Mouse (Mus musculus): ENCODE results near the gene Kcnj2.

The Kcnj2 gene

GRCm38 (mm10) chr11:111065635-111066298, at the start of gene Kcnj2:
Gene Kcnj2, plus strand, starts transcription at chr11:111066164.
- DNase-seq (ENCODE audit: low spot score in 2 of 2): peak; percentile 78 to 88

DNA sequence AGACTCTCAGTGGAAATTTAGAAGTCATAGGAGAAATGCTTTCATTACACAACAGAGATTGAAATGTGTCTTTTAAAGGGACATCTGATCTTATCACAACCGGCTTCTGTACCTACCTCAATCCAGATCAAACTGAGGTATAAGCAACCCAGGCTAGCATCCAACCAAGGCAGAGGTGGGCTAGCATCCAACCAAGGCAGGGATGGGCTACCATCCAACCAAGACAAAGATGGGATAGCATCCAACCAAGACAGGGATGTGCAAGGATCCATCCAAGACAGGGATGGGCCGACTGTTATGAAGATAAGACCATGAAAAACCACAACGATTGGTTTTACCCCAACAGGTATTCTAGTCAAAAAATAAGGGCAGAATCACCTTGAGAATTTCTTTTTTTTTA, 49.8 kb upstream of the Kcnj2 start:
- no peak for DNase-seq (ENCODE audit: low spot score in 2 of 2)

DNA sequence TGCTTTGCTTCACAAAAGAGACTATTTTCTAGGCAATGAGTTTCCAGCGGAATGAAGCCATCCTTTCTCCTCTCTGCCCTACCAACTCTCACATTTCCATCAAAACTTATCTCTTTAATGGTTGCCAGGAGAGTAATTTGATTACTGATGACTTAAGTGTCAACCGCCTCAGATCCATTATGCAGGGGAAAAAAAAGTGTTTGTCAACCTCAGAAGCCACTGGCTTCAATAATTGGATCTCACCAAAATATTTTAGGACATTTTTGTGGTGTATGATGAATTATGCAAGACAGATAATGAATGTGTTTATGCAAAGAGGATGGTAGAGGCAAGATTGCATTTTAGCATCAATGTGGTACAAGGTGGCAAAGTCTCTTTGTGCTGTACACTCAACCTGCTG, 45.8 kb upstream of the Kcnj2 start:
- DNase-seq (ENCODE audit: low spot score in 2 of 2): no peak

GRCm38 (mm10) chr11:111022681-111023281, 43.2 kb upstream of the Kcnj2 start:
- DNase-seq (ENCODE audit: low spot score in 2 of 2): no peak

DNA sequence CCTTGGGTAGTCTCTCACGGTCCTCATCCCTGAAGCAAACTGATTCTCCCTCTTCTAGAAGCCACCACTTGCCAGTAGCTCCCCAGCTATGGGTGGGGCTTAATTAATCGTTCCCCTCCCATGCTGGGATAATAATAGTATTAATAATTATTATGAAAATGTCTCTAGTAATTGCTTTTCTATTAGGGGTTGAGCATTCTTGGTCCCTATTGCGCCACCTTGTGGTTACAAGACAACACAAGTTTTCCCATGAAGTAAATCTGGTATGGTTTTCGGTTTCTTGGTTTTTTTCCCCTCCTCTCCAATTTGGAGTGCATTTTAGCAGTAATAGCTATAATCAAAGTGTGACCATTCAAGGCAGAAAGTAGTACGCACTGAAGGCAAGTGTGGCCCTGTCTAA, 23.8 kb upstream of the Kcnj2 start:
- DNase-seq (ENCODE audit: low spot score in 2 of 2): no peak

DNA sequence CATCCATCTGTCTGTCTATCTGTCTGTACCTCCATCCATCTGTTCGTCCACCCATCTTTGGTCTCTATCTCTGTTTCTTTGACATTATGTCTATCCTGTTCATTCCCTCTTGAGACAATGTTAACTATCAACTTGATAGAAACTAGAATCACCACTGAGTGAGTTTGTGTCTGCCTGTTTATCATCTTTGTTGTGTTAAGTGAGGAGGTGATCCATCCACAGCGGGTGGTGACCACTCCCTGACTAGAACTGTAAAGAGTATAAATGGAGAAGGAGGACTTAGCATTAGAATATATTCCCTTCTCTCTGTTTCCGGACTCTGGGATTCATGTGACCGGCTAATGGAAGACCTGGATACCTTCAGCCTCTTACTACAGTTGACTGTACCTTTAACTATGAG, 22.7 kb upstream of the Kcnj2 start:
- no peak for DNase-seq (ENCODE audit: low spot score in 2 of 2)

DNA sequence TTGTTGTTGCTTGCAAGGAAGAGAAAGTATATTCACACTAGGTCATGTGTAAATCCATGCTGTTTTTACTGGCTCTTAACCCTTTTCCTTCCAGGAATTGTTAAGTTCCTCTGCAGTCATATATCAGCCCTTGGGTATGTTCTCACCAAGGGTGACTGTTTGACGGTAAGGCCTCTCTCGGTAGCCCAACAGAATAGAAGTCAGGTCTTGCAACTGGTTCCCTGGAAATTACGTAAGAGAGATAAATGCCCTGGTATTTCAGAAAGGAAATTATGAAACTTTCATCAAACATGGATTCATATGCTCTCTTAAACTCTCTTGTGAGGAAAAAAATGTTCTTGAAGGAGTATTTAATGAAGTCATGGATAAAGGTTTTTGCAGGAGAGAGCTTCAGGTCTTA, 11.7 kb upstream of the Kcnj2 start:
- DNase-seq (ENCODE audit: low spot score in 2 of 2): no peak

GRCm38 (mm10) chr11:111054854-111055822, 10.8 kb upstream of the Kcnj2 start:
- DNase-seq (ENCODE audit: low spot score in 2 of 2): no peak

DNA sequence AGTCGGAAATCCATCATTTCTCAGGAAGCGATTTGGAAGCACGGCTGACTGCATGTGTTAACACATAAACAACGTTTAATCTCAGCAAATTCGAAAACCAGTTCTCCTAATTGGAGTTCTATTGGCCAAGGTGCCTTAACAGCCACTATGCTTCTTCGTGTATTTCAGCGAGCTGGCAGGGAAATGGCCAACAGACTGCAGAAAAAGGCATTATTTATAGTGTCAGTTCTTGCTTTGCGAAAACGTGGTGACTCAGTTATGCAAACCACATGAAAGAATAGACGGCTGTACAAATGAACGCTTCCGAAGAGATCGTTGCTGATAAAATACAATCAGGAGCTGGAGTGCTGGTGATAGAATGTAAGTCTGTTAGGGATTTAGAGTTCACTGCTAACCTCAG, 9.9 kb upstream of the Kcnj2 start:
- no peak for DNase-seq (ENCODE audit: low spot score in 2 of 2)

GRCm38 (mm10) chr11:111057435-111057834, 8.5 kb upstream of the Kcnj2 start:
- no peak for DNase-seq (ENCODE audit: low spot score in 2 of 2)

DNA sequence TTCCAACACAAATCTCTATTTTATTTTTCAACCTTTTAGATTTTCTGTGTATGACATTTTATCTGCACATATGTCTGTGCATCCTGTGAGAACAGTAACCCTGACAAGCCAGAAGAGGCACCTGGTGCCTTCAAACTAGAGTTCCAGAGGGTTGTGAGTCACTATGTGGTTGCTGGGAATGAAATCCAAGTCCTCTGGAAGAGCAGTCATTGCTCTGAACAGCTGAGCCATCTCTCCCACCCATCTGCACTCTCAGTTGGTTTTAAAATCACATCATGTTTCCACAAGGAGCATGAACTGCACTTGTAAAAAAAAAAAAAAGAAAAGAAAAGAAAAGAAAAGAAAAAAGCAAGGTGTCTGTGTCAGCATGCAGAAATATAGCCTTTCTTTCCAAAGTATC, 6.5 kb upstream of the Kcnj2 start:
- no peak for DNase-seq (ENCODE audit: low spot score in 2 of 2)

DNA sequence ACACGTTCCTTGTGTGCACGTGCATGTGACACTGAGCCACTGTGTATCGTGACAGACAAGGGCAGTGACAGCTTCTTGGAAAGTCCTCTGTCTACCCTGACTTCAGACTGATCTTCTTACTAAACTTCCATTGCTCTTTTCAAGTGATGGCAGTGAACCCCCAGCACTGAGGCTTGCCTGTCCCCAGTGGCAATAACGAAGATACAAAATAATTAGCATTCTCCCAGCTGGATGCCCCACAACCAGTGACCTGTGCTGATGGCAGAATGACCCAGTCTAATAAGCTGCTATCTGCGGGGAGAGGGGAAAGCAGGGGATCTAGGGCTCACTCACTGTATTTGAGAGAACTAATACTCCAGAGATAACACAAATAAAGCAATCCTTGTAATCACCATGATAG, 5.7 kb upstream of the Kcnj2 start:
- no peak for DNase-seq (ENCODE audit: low spot score in 2 of 2)

DNA sequence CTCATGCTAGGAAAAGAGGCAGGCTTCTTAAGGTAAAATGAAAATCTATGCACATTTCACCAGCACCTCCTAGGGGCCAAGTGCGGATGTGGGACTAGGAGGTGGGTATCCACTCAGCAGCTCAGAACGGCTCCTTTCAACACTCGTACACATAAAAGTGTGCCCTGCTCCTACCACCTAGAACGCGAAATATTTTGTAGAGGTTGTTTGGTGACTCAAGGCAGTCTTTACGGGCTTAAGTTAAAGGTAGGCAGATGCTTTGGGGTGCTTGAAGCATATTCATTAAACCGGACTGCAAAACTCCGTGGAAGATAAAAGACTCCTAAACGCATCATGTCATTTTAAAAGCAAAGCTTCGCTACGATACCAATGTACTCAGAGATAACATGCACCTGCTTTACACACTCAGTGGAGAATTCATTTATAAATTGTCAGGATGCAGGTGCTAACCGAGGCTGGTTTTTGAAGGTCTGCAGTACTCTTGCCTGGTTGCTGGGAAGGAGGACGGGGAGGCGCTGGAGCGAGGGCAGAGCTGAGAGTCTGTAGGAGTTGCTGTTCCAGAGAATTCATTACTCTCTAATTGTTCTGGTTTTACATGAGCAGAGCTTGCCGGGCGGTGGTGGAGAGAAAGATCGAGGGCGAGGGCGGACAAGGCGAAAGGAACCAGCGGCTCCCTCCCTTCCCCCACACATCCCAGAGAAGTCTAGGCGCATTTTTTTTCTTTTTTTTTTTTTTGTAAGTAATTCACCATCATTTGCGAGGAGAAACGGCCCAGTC, 1.0 kb upstream of the Kcnj2 start:
- DNase-seq (ENCODE audit: low spot score in 2 of 2): no peak

DNA sequence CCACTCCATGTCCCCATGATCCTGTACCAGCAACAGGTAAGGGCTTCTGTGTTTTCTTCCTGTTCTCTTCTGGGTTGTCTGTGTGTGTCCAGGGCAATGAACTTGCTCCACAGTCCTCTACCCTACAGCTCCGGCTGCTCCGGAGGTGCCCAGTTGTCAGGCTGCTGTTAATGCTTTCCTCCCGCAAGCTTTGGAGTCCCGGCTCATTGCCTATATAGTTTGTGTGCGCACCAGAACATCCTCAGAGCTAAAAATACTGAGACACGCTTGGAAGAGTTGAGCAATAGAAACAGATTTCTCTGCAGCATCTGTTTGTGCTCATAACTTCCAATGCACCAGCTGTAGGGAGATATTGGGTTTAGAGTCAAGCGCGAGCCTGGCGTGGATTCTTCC, 331 bp downstream of the Kcnj2 start:
- no peak for DNase-seq (ENCODE audit: low spot score in 2 of 2)

DNA sequence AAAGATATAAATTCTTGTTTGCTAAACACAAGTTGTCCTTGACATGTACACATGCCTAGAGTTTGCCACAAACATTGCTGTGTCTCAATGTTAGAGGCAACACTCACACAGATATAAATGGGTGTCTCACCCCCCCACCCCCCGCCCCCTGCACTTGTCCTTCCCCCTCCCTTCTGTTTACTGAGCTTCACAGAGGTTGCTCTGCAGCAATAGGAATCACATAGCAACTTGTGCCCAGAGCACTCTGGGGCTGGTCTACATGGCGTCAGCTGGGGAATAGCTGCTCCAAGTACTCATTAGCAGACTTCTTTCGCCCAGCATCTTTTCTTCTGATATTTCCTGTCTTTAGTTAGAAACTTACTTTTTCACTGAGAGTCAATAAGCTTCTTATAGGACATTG, 1.8 kb downstream of the Kcnj2 start:
- no peak for DNase-seq (ENCODE audit: low spot score in 2 of 2)

DNA sequence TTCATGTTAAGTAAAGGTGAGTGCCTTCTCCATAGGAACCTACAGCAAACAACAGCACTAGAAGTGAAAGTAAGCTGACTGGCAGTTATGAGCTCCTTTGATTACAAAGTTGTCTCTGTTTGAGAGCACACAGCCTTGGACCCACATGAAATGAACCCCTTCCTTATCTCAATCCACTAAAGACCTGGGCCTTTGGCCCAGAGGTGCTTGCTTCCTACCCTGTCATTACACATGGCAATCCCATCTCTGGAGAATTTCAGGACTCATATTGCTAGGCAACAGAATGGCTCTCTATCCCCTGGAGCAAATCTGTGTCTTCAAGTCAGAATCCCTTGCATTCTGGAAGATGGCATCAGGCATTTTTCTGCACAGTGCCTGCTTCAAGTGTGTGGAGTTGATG, 4.5 kb downstream of the Kcnj2 start:
- no peak for DNase-seq (ENCODE audit: low spot score in 2 of 2)

DNA sequence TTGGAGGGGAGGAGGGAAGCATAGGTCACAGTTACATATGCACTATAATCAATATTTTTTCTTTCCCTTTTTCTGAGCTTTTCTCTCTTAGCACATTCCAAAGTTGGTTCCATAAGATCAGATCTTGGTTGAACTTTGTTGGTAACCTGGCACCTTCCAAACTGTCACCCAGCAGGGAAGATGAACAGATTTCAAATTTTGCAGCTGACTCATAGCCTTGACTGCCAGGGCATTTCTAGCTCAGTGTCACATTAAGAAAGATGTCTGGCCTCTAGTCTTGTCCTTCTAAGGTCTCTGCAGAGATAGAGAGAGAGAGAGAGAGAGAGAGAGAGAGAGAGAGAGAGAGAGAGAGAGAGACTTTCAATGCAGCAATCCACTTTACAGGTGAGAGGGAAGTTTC, 8.2 kb downstream of the Kcnj2 start:
- DNase-seq (ENCODE audit: low spot score in 2 of 2): no peak

GRCm38 (mm10) chr11:111078107-111078506, 12.1 kb downstream of the Kcnj2 start:
- DNase-seq (ENCODE audit: low spot score in 2 of 2): no peak

GRCm38 (mm10) chr11:111083009-111083408, 17.0 kb downstream of the Kcnj2 start:
- no peak for DNase-seq (ENCODE audit: low spot score in 2 of 2)

DNA sequence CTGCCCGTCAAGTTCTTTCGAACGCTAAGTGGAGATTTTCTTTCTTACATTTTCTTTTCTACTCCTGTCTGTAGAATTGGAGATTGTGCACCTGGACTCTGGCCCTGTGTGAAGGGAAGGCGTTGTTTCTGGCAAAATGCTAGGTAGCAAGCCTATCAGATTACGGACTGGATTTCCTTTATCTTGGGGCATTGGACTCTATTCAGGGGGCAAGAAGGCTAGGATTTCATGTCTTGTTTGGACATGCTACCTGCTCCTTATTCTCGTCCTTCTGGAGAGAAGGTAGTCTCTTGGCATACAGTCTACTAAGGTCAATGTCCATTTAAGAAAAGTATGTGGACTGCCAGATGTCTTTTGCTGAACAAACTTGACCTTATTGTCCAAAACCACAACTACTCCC, 21.0 kb downstream of the Kcnj2 start:
- no peak for DNase-seq (ENCODE audit: low spot score in 2 of 2)

DNA sequence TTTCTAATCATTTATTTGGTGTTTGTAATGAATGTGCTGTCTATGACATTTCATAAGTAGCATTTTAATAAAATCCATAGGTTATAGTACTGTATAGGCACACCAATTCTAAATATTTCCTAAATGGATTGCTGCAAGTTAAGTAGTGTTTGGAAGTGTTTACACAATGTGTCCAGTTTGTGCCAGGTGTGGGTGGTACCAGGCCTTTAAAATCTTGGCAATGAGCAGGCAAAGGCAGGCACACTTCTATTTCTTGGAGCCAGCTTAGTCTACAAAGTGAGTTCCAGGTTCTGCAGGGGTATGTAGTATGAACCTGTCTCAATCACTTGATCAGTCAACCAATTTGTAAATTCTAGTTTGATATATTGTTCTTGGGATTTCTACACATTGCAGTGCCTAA, 22.3 kb downstream of the Kcnj2 start:
- no peak for DNase-seq (ENCODE audit: low spot score in 2 of 2)

DNA sequence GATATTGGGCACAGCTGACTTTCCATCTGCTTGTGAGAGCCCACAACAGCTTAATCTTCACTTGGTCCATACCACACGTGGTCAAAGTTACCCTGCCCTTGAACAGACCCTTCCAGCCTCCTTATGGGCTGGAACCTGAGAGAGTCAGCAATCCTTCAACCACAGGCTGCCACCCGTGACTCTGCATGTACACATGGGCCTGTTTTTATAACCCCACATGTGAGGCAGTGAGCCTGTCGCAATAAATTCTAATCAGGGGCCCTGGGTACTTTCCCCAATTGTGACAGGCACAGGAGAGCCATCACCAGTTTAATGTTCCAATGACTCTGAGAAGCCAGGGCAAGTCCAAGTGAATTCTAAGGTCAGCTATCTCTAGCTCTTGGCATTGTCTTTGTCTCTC, 22.8 kb downstream of the Kcnj2 start:
- no peak for DNase-seq (ENCODE audit: low spot score in 2 of 2)
